Mouse (Mus musculus) liver, adult 2 months (tissue): Measurements from ENCODE around the gene Dirc2. TPM values are rescaled to one million over a fixed set of nuclear protein-coding genes. Genes with fewer than 3 reads are reported as not detected.
A peak's percentile ranks its signal among the peaks of the same experiment; 100 is the strongest.

Experiments used
- DNase-seq: peaks from one replicate; pipeline ENCODE4 v3.0.0-alpha.2; 2011; ENCODE audit warnings: low read depth, low spot score; ENCODE audit errors: extremely low read depth
- H3K27ac ChIP-seq: fragments of 200-500 bp; replicated peaks from 2 replicates; pipeline ENCODE4 v1.5.1; 2012; ENCODE audit warnings: low read depth, mild to moderate bottlenecking, control low read depth, inconsistent platforms, low read length; ENCODE audit not compliant: insufficient read depth
- H3K27me3 ChIP-seq: fragments of 200-500 bp; 2 replicates; pipeline ENCODE4 v1.6.1; 2012; ENCODE audit warnings: mild to moderate bottlenecking, moderate library complexity, low read length, inconsistent platforms; ENCODE audit not compliant: control insufficient read depth, insufficient read depth
- H3K36me3 ChIP-seq: fragments of 200-500 bp; 2 replicates; pipeline ENCODE4 v1.6.1; 2012; ENCODE audit warnings: low read length, inconsistent platforms; ENCODE audit not compliant: control insufficient read depth, insufficient read depth
- H3K4me1 ChIP-seq: fragments of 200-500 bp; 2 replicates; pipeline ENCODE4 v1.6.1; 2011; ENCODE audit warnings: low read length; ENCODE audit not compliant: control insufficient read depth, insufficient read depth
- H3K4me3 ChIP-seq: fragments of 200-500 bp; 2 replicates; pipeline ENCODE4 v1.5.1; 2011; ENCODE audit warnings: low read depth, mild to moderate bottlenecking, control low read depth, low read length, moderate library complexity; ENCODE audit not compliant: insufficient read depth
- H3K79me2 ChIP-seq: fragments of 200-500 bp; 2 replicates; pipeline ENCODE4 v1.6.1; 2012; ENCODE audit warnings: inconsistent platforms, mild to moderate bottlenecking, low read length, moderate library complexity; ENCODE audit not compliant: control insufficient read depth, insufficient read depth
- H3K9ac ChIP-seq: fragments of 200-500 bp; 2 replicates; pipeline ENCODE4 v1.6.1; 2012; ENCODE audit warnings: low read depth, mild to moderate bottlenecking, control low read depth, inconsistent platforms, low read length
- CTCF ChIP-seq: fragments of 200-500 bp; IDR thresholded peaks from 2 replicates; pipeline ENCODE4 v1.5.1; 2011; ENCODE audit warnings: low read depth, low read length, control low read depth
- POLR2A ChIP-seq: fragments of 200-500 bp; IDR thresholded peaks from 2 replicates; pipeline ENCODE4 v1.6.1; 2011; ENCODE audit warnings: low read length, control low read depth; ENCODE audit not compliant: insufficient read depth; ENCODE audit errors: extremely low read depth
- WGBS: fragments of 180-500 bp; shearing (Covaris S2); methylation state at CpG from one replicate; pipeline ENCODE4 v1.1.7; 2018; 5-methylcytosine and 5-hydroxymethylcytosine counted together
- polyA plus RNA-seq: library from polyadenylated mRNA; depleted of rRNA; stranded (reverse); fragments of >200 nt; gene quantifications from 2 replicates; pipeline ENCODE4 v1.2.3, GENCODE M21; 2012; rRNA removed
- total RNA-seq: library from RNA; depleted of rRNA; stranded (reverse); fragments of >200 nt; gene quantifications from 2 replicates; pipeline ENCODE4 v1.2.3, GENCODE M21; 2014; rRNA removed

The Dirc2 gene
- 13.8 and 15.5 TPM in 2 replicates for total RNA-seq
- polyA plus RNA-seq: 22.1 and 26.1 TPM in 2 replicates

- WGBS: under 1% methylated on average over 78 of the region's 78 CpGs
- Histone ChIP-seq H3K9ac (peak within 1 kb of the TSS; percentile 97), H3K79me2 (peaks cover 33% of the 10 kb centered on the region), H3K4me3 (peak within 1 kb of the TSS; percentile 73), H3K36me3 (no peaks in the 10 kb centered on the region), H3K27ac (peak within 1 kb of the TSS; percentile 100), H3K27me3 (no peaks in the 10 kb centered on the region), H3K4me1 (peaks cover 11% of the 10 kb centered on the region)
- TF ChIP-seq POLR2A (peak; percentile 35; the same call in 1 of the 2 replicates), CTCF (no peak)
- peak; percentile 73 for DNase-seq
These were observed at the start of gene Dirc2 for GRCm38 (mm10) chr16:35768785-35769642. Gene Dirc2, minus strand, starts transcription at chr16:35769356.

DNA sequence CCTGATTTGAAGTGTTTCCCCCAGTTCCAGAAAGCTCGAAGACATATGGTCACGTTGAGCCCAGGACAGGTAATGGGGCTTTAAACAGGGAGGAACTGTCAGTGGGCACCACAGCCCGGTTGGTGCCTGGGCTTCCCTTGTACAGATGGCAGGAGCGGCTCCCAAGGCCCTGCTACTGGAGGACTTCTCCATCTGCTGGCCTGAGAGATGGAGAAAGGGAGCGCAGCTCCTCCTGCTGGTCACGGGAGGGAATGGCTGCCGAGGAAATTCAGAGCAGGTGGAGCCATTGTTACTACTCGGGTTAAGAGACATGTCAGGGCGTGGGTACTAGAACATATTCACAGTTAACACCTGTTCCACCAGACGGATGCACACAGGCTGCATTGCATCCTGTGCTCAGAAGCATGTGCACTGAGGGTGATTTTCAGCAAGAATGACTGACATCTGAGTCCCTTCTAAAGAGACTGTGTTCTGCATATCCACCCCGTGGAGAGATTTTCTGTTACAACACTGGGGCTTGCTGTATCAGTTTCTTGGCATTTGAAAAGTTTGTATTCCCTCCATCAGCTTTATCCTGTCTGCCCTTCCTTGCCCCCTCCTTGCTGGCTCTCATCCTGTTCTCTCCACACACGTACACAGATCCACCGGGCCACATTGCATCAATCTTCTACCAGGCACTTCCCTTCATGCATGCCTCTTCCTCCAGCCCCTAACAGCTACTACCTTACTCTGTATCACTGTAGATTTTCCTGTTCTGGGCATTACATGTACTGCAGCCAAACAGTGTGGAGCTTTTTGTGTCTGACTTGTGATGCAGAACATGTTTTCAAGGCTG lies 48.3 kb upstream of the Dirc2 start:
- H3K4me1 ChIP-seq: no peaks in the 10 kb centered on the region
- no peaks in the 10 kb centered on the region; the same call in 1 of the 2 replicates for H3K36me3 ChIP-seq
- TF ChIP-seq CTCF (peak; percentile 99), POLR2A (no peak)
- no peaks in the 10 kb centered on the region for H3K79me2 ChIP-seq
- H3K27me3 ChIP-seq: no peaks in the 10 kb centered on the region
- no peak overlapping the region for H3K4me3 ChIP-seq
- H3K27ac ChIP-seq: no peak overlapping the region
- DNase-seq: peak; percentile 46
- 40% methylated on average over 13 of the region's 13 CpGs for WGBS
- no peak overlapping the region for H3K9ac ChIP-seq

DNA sequence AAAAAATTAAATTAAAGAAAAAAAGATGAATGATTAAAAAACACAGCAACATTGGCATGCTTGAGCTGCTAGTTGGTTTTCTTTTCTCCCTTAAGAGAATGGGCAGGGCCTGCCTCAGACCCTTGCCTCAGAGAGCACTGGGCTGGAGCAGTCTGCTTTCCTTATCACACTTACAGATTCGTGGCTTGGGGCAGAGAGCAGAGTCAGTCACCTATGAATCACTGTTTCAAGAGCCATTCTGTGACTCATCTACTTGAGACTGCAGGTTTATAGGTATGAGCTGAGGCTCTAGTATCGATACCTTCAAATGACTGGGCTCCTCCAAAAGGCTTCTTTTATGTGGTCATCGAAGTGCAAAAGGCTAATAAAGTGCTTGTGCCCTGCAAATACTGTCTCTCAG lies 44.0 kb upstream of the Dirc2 start:
- H3K36me3 ChIP-seq: no peaks in the 10 kb centered on the region
- no peak overlapping the region for H3K9ac ChIP-seq
- no peaks in the 10 kb centered on the region for H3K4me1 ChIP-seq
- WGBS: 81% methylated on average over 3 of the region's 3 CpGs
- no peak overlapping the region for H3K4me3 ChIP-seq
- no peak for DNase-seq
- H3K27me3 ChIP-seq: no peaks in the 10 kb centered on the region
- no peaks in the 10 kb centered on the region for H3K79me2 ChIP-seq
- H3K27ac ChIP-seq: no peak overlapping the region
- TF ChIP-seq CTCF (no peak), POLR2A (no peak)

DNA sequence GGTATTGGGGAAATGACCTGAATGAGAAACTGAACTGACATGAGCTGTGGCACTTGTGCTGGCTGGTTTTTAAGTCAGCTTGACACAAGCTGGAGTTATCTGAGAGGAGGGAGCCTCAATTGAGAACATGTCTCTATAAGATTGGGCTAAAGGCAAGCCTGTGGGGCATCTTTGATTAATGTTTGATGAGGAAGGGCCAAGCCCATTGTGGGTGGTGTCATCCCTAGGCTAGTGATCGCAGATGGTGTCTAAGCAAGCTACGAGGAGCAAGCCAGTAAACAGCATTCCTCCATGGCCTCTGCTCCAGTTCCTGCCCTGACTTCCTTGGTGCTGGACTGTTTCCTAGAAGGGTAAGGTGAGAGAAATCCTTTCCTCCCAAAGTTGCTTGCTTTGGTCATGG lies 39.7 kb upstream of the Dirc2 start:
- Histone ChIP-seq H3K27me3 (no peaks in the 10 kb centered on the region), H3K4me3 (no peak overlapping the region), H3K79me2 (no peaks in the 10 kb centered on the region), H3K4me1 (no peaks in the 10 kb centered on the region), H3K36me3 (peaks cover 3% of the 10 kb centered on the region; the same call in 1 of the 2 replicates), H3K27ac (no peak overlapping the region), H3K9ac (no peak overlapping the region)
- DNase-seq: no peak
- 95% methylated on average over 2 of the region's 2 CpGs for WGBS
- no peak for TF ChIP-seq CTCF
- no peak for TF ChIP-seq POLR2A

DNA sequence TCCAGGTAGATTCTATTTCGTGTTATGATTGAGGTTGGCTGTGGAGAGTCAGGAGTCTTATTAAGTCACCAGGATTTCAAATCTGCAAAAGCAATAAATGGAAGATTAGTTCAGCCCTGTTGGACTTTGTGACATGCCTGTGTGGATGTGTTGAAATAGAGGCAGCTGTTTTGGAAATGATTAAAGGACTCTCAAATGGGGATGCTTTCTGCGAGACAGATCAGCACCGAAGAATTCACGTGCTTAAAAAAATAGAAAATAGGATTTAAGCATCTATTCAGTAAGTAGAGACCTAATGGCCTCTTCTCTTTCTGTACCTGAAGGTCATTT lies 38.5 kb upstream of the Dirc2 start:
- H3K4me1 ChIP-seq: no peaks in the 10 kb centered on the region
- no peaks in the 10 kb centered on the region for H3K79me2 ChIP-seq
- WGBS: 24% methylated on average over 4 of the region's 4 CpGs
- H3K9ac ChIP-seq: no peak overlapping the region
- peak; percentile 92 for DNase-seq
- H3K27ac ChIP-seq: no peak overlapping the region
- H3K36me3 ChIP-seq: peaks cover 3% of the 10 kb centered on the region; the same call in 1 of the 2 replicates
- no peaks in the 10 kb centered on the region for H3K27me3 ChIP-seq
- TF ChIP-seq POLR2A: no peak
- no peak for TF ChIP-seq CTCF
- H3K4me3 ChIP-seq: no peak overlapping the region
